Mouse (Mus musculus) frontal cortex, adult 2 months (tissue): ENCODE measurements at regions not wholly inside any gene's neighbourhood (a gene's known extent, or its start where the extent isn't known, plus 50 kb on each side); places are given as distances from the start of the nearest gene placed in this dataset.

ENCODE experiments used
- DNase-seq, 2 experiments: peaks; one replicate each; pipeline ENCODE4 v3.0.0; 2022; ENCODE audit warnings: low spot score in 1 of 2; ENCODE audit errors: extremely low spot score in 1 of 2

GRCm38 (mm10) chr2:133020173-133020837 lies 74.6 kb upstream of the Fermt1 start:
- peak; percentile 31 to 91 for DNase-seq

GRCm38 (mm10) chr2:133021244-133021643 lies 75.5 kb upstream of the Fermt1 start:
- no peak for DNase-seq

GRCm38 (mm10) chr2:133027038-133027437 lies 81.3 kb upstream of the Fermt1 start:
- no peak for DNase-seq

- DNase-seq, result no peak
Measured at GRCm38 (mm10) chr2:133035421-133035820, 89.7 kb upstream of the Fermt1 start.

- no peak for DNase-seq
Measured at GRCm38 (mm10) chr2:133040708-133041107, 95.0 kb upstream of the Fermt1 start.

- DNase-seq, result no peak
Measured at GRCm38 (mm10) chr2:133077698-133078356, 132.1 kb upstream of the Fermt1 start.

GRCm38 (mm10) chr2:133090976-133091375 lies 145.3 kb upstream of the Fermt1 start:
- DNase-seq, result no peak

GRCm38 (mm10) chr2:133113642-133114041 lies 167.9 kb upstream of the Fermt1 start:
- DNase-seq, result peak; percentile 28 to 86

- no peak for DNase-seq
Measured at GRCm38 (mm10) chr2:133118651-133119050, 172.9 kb upstream of the Fermt1 start.

- no peak for DNase-seq
Measured at GRCm38 (mm10) chr2:133125212-133125801, 179.6 kb upstream of the Fermt1 start.

- DNase-seq, result no peak
Measured at GRCm38 (mm10) chr2:133134878-133135277, 189.2 kb upstream of the Fermt1 start.

GRCm38 (mm10) chr2:133138877-133139276 lies 193.2 kb upstream of the Fermt1 start:
- no peak for DNase-seq

- no peak for DNase-seq
Measured at GRCm38 (mm10) chr2:133141341-133142035, 195.8 kb upstream of the Fermt1 start.

GRCm38 (mm10) chr2:133152461-133152860 lies 206.8 kb upstream of the Fermt1 start:
- no peak for DNase-seq

GRCm38 (mm10) chr2:133156537-133156936 lies 210.8 kb upstream of the Fermt1 start:
- peak in 1 of 2 experiments; percentile 57 for DNase-seq

- DNase-seq, result no peak
Measured at GRCm38 (mm10) chr2:133158206-133158605, 212.5 kb upstream of the Fermt1 start.

- no peak for DNase-seq
Measured at GRCm38 (mm10) chr2:133159398-133159797, 213.7 kb upstream of the Fermt1 start.

GRCm38 (mm10) chr2:133176411-133176810 lies 230.7 kb upstream of the Fermt1 start:
- peak in 1 of 2 experiments; percentile 3 for DNase-seq

GRCm38 (mm10) chr2:133181216-133181615 lies 235.5 kb upstream of the Fermt1 start:
- no peak for DNase-seq

GRCm38 (mm10) chr2:133182920-133183319 lies 237.2 kb upstream of the Fermt1 start:
- DNase-seq, result no peak

- no peak for DNase-seq
Measured at GRCm38 (mm10) chr2:133204295-133204866, 258.7 kb upstream of the Fermt1 start.
